Mouse (Mus musculus): ENCODE data around the gene Gpr84. TPM values are rescaled to one million over a fixed set of nuclear protein-coding genes. Genes with fewer than 3 reads are reported as not detected.
A peak's percentile ranks its signal among the peaks of the same experiment; 100 is the strongest.

Gene Gpr84
- polyA plus RNA-seq, 1 experiment from 2014 or later, result 0.75 TPM

DNA sequence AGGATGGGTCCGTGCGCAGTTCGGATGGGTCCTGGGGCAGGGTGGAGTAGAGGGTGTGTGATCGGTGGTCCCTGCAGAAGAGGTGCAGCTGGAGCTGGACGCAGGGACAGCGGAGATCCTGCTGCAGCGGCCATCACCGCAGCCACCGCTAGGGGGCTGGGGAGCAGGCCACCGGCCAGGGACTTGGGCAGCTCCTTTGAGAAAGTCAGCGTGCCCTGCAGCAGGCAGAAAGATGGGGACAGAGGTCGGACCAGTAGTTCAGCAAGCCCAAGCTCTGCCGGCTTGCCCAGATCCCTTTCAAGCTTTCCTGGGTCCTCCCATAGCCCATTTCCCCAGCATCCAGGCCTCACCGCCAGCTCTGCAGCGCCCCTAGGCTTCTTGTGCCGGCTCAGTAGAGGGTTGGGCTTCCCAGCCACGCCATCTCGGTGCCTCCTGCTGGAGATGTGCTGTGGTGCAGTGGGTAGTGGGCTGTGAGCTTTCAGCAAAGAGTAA is 4.6 kb upstream of the Gpr84 start:
- Histone ChIP-seq H3K9me3 (replicated peaks) (no peaks in the 10 kb centered on the region), H3K9ac (0 out of 2 replicates have a peak overlapping the region, but pooled peaks have one; percentile 9), H3K4me3 (no peak overlapping the region), H3K27ac (no peak overlapping the region), H3K36me3 (peaks cover 47% of the 10 kb centered on the region), H3K4me1 (peaks cover 64% of the 10 kb centered on the region), H3K4me2 (peak overlapping the region; percentile 49), H3K27me3 (replicated peaks) (no peaks in the 10 kb centered on the region)
- ATAC-seq, result peak; percentile 44
- WGBS (ENCODE audit: insufficient replicate concordance), result 27% methylated on average over 17 of the region's 18 CpGs

DNA sequence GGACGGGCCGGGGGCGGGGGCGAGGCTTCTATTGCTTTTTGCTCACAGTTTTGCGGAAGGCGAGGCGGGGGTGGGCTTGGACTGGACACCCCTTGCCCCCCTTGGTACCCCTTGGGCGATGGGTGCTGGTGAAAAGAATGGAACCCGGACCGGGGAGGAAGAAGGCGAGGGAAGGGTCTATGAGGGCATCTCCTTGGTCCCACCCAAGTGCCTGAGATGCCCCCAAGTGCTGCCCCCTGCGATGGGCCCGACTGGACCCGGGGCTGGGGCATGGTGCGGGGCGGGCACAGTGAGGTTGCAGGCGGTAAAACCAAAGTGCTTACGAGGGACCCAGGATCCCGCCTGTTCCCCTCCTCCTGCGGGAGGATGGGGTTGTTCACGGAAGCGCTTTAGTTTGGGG is 3.8 kb upstream of the Gpr84 start:
- H3K9ac ChIP-seq, result no peak overlapping the region
- peaks cover 4% of the 10 kb centered on the region for H3K27me3 ChIP-seq (replicated peaks)
- H3K36me3 ChIP-seq, result peaks cover 43% of the 10 kb centered on the region
- H3K9me3 ChIP-seq (replicated peaks), result no peaks in the 10 kb centered on the region
- peaks cover 68% of the 10 kb centered on the region for H3K4me1 ChIP-seq
- no peak for ATAC-seq
- H3K4me2 ChIP-seq, result peak overlapping the region; percentile 49; the same call in 1 of the 2 replicates
- no peak overlapping the region for H3K4me3 ChIP-seq
- H3K27ac ChIP-seq, result no peak overlapping the region
- WGBS (ENCODE audit: insufficient replicate concordance), result 61% methylated on average over 22 of the region's 22 CpGs

DNA sequence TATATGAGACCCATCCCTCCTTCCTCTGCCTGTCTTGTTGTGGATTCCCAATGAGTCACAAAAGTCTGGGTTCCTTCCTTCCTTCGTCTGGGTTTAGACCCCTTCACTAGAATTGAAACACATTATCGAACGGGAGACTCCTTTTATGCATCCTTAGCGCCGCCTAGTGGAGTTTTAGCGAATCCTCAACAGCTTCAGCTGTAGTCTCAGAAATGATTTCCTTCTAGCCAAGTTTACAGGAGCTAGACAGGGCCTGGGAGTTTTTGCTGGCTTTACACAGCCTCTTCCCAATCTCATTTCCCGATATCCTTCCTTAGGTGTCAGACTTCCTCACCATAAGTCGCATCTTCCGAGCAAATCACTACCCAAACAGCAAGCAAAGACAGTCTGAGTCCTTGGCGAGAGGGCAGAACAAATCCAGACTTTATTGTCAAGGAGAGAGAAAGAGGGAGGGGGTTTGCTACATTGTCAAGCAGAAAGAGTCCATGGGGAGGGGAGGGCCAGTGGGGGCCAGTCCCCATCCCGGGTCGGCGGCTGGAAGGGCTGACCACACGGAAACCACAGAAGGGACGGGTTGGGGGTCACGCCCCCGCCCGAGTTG is 3.2 kb upstream of the Gpr84 start:
- Histone ChIP-seq H3K27ac (no peak overlapping the region), H3K9me3 (replicated peaks) (no peaks in the 10 kb centered on the region), H3K4me3 (no peak overlapping the region), H3K36me3 (peaks cover 37% of the 10 kb centered on the region), H3K4me2 (0 out of 2 replicates have a peak overlapping the region, but pooled peaks have one; percentile 14), H3K4me1 (peaks cover 71% of the 10 kb centered on the region), H3K27me3 (replicated peaks) (peaks cover 10% of the 10 kb centered on the region), H3K9ac (no peak overlapping the region)
- no peak for ATAC-seq
- WGBS (ENCODE audit: insufficient replicate concordance), result 27% methylated on average over 18 of the region's 18 CpGs

DNA sequence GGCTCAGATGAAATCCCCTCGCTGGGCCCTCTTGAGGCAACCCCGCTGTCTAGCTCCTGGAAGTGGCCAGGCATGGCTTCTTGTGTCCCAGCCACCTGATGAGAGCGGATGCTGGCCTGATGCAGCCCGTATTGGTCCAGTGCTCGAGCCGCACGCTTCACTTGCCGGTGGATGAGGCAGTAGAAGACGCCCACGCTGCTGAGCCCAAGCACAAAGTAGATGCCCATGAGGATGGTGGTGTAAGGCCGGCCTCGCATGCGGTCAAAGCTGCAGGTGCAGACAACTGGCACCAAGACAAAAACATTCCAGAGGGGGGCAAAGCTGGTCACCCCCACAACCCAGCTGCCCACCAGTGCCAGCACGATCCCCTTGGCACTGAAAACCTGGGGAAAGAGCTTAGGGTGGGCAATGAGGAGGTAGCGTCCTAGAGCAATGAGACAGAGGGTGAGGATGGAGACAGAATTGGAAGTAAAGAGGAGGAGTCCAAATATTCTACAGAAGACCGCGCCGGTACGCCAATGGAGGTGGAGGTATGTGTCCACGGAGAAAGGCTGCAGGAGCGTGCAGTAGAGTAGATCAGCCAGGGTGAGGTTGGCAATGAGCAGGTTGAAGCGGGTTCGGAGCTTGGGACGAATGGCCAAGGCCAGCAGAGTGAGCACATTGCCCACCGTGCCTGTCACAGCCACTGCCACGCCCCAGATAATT is 1.4 kb downstream of the Gpr84 start:
- Histone ChIP-seq H3K4me1 (peaks cover 70% of the 10 kb centered on the region), H3K4me3 (0 out of 2 replicates have a peak overlapping the region, but pooled peaks have one; percentile 8), H3K4me2 (peak overlapping the region; percentile 49), H3K9ac (peak overlapping the region; percentile 28; the same call in 1 of the 2 replicates), H3K27me3 (replicated peaks) (peaks cover 44% of the 10 kb centered on the region), H3K9me3 (replicated peaks) (no peaks in the 10 kb centered on the region), H3K27ac (no peak overlapping the region), H3K36me3 (no peaks in the 10 kb centered on the region)
- ATAC-seq, result no peak
- WGBS (ENCODE audit: insufficient replicate concordance), result 56% methylated on average over 26 of the region's 26 CpGs

DNA sequence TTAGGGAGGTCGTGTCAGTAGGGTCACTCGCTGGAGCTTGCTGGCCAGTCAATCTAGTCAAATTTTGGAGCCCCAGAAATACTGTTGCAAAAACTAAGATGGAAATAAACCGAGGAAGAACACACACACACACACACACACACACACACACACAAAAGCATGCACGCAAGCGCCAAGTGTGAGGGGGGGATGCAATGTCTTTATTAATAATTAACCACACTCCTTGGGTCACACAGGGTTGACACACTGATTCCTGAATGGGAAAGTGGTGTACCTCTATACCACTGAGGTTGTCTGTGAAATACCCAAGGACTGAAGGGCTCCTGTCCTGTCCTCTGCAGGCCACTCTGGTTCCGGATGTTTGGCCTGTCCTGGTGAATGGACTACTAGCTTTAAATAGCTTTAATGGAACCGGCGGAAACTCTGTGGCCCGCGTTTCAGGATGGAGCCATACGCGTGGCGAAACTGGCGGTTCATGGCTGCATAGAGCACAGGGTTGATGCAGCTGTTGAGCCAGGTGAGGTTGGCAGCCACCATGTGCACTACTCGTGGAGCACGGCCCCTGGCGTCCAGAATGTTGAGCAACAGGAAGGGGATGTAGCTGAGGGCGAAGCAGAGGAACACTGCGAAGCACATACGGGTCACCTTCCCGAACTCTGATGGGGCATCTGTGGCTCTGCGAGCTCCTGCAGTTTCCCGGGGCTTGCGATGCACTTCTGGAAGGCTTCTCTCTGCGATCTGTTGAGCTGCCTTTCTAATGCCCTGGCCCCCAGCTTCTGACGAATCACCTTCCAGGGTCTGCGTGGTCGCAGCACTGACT is 2.1 kb downstream of the Gpr84 start:
- ATAC-seq, result no peak
- H3K4me3 ChIP-seq, result 0 out of 2 replicates have a peak overlapping the region, but pooled peaks have one; percentile 8
- no peaks in the 10 kb centered on the region for H3K9me3 ChIP-seq (replicated peaks)
- no peak overlapping the region for H3K27ac ChIP-seq
- H3K36me3 ChIP-seq, result no peaks in the 10 kb centered on the region
- H3K27me3 ChIP-seq (replicated peaks), result peaks cover 52% of the 10 kb centered on the region
- 33% methylated on average over 28 of the region's 28 CpGs for WGBS (ENCODE audit: insufficient replicate concordance)
- H3K4me1 ChIP-seq, result peaks cover 70% of the 10 kb centered on the region
- peak overlapping the region; percentile 49 for H3K4me2 ChIP-seq
- H3K9ac ChIP-seq, result peak overlapping the region; percentile 28; the same call in 1 of the 2 replicates

GRCm38 (mm10) chr15:103307125-103307524 is 3.3 kb downstream of the Gpr84 start:
- Histone ChIP-seq H3K36me3 (no peaks in the 10 kb centered on the region), H3K4me2 (peak overlapping the region; percentile 32; the same call in 1 of the 2 replicates), H3K27ac (no peak overlapping the region), H3K4me3 (no peak overlapping the region), H3K4me1 (peaks cover 69% of the 10 kb centered on the region), H3K9ac (no peak overlapping the region), H3K27me3 (replicated peaks) (peaks cover 63% of the 10 kb centered on the region), H3K9me3 (replicated peaks) (no peaks in the 10 kb centered on the region)
- no peak for ATAC-seq
- WGBS (ENCODE audit: insufficient replicate concordance), result under 1% methylated on average over 7 of the region's 7 CpGs

DNA sequence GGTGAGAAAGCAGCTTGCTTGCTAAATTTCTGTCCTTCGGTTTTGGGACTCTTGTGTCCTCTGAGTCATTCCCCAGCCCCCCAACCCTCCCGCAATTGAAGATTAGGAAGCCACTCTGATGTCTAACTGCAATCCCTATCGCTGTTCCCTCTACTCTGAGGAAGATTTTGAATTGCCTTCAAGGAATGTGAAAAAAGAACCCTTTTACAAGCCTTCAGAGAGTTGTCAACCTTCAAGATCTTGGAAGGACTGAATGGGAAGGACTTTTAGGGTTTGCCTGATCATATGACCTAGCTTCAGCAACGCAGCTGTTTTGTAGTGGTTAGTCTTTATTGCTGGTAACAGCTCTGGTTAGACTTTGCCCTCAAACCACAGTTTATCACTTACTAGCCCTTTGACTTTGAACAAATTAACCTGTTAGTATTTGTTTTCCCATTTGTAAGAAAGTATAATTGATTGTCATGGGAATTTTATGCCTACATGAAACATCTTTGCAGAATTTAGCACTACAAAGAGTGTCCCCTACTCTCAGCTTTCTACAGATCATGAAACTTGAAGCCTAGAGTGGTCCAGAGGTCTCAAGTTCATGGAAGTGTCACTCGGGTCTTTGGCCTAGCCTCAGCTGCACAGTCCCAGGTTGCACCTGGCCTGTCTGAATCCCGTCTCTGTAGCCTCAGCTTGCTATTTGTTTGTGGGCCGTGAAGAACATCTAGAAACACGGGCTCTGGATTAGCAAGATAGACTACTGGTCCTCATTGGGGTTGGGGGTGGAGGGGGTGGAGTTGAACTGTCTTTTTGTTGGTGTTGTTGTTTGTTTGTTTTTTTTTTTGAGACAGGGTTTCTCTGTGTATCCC is 4.4 kb downstream of the Gpr84 start:
- H3K27me3 ChIP-seq (replicated peaks), result peaks cover 69% of the 10 kb centered on the region
- peak overlapping the region; percentile 98 for H3K4me2 ChIP-seq
- WGBS (ENCODE audit: insufficient replicate concordance), result 34% methylated on average over 8 of the region's 8 CpGs
- H3K4me1 ChIP-seq, result peaks cover 79% of the 10 kb centered on the region
- H3K9me3 ChIP-seq (replicated peaks), result no peaks in the 10 kb centered on the region
- peak overlapping the region; percentile 51 for H3K9ac ChIP-seq
- H3K36me3 ChIP-seq, result no peaks in the 10 kb centered on the region
- ATAC-seq, result no peak
- peak overlapping the region; percentile 77 for H3K27ac ChIP-seq
- H3K4me3 ChIP-seq, result peak overlapping the region; percentile 61

DNA sequence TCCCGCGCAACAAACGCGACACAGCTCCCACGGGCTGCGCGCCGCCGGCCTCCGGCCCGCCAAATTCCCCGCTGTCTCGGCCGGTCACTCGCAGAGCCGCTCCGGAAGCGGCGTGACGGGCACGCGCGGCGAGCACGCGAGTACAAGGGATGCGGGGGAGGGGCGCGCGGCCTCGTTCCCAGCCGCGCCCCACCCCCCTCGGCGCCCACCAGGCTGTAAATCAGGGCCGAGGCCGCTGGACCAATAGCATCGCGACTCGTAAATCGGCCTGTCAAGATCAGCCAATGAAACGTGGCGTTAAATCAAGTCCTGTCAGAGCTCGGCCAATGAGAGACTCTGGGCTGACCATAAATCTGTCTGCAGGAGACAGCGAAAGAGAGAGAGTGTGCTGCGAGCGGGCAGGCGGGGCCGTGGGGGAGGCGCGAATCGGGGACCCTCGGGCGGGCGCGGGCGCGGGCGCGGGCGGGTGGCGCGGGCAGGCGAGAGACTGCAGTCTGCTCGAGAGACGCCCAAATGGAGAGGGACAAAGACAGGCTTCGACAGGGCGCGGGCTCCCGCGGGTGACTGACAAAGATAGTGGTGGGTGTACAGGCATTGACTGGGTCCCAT is 5.2 kb downstream of the Gpr84 start:
- Histone ChIP-seq H3K9me3 (replicated peaks) (no peaks in the 10 kb centered on the region), H3K27ac (peak overlapping the region; percentile 77), H3K4me3 (peak overlapping the region; percentile 61), H3K4me2 (peak overlapping the region; percentile 98), H3K36me3 (peaks cover 2% of the 10 kb centered on the region), H3K4me1 (peaks cover 87% of the 10 kb centered on the region), H3K9ac (peak overlapping the region; percentile 51), H3K27me3 (replicated peaks) (peaks cover 69% of the 10 kb centered on the region)
- peak; percentile 85 for ATAC-seq
- WGBS (ENCODE audit: insufficient replicate concordance), result under 1% methylated on average over 62 of the region's 71 CpGs

DNA sequence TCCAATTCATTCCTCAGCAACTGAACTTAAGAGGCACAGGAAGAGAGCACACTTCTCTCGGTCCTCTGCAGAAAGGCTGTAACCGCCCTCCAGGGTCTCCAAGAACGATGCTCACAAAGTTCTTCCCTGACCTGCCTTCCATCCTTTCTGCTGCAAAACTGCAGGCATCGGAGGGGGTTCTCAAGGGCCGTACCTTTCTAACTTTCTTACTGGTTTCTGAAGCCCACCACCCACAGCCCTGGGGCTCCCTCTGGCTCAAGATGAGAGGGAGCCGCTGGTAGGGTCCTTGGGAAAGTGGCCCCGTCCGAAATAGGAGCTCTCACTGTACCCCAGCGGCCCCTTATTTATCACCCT is 5.8 kb downstream of the Gpr84 start:
- H3K4me1 ChIP-seq, result peaks cover 91% of the 10 kb centered on the region
- peaks cover 7% of the 10 kb centered on the region for H3K36me3 ChIP-seq
- peak overlapping the region; percentile 98 for H3K4me2 ChIP-seq
- peak overlapping the region; percentile 51 for H3K9ac ChIP-seq
- no peak for ATAC-seq
- no peaks in the 10 kb centered on the region for H3K9me3 ChIP-seq (replicated peaks)
- WGBS (ENCODE audit: insufficient replicate concordance), result 4% methylated on average over 9 of the region's 9 CpGs
- H3K27ac ChIP-seq, result peak overlapping the region; percentile 68
- H3K4me3 ChIP-seq, result peak overlapping the region; percentile 61
- peaks cover 69% of the 10 kb centered on the region for H3K27me3 ChIP-seq (replicated peaks)

- no peak for ATAC-seq
- WGBS (ENCODE audit: insufficient replicate concordance), result 16% methylated on average over 8 of the region's 8 CpGs
- H3K4me1 ChIP-seq, result peaks cover 86% of the 10 kb centered on the region
These were observed 6.3 kb downstream of the Gpr84 start for GRCm38 (mm10) chr15:103303916-103304615.

More at GRCm38 (mm10) chr15:103303916-103304615, 6.3 kb downstream of the Gpr84 start:
- Histone ChIP-seq H3K36me3 (peaks cover 13% of the 10 kb centered on the region), H3K27ac (peak overlapping the region; percentile 68), H3K27me3 (replicated peaks) (peaks cover 64% of the 10 kb centered on the region), H3K4me3 (peak overlapping the region; percentile 61), H3K9ac (0 out of 2 replicates have a peak overlapping the region, but pooled peaks have one; percentile 51), H3K4me2 (peak overlapping the region; percentile 98), H3K9me3 (replicated peaks) (no peaks in the 10 kb centered on the region)
